Mouse (Mus musculus) hindbrain, embryonic 15.5 days (tissue): ENCODE data around the gene Pspn. TPM values are rescaled to one million over a fixed set of nuclear protein-coding genes. Genes with fewer than 3 reads are reported as not detected.

Experiments used
- ATAC-seq: fragments of 200-750 bp; cut with Nextera tagmentation; 2 replicates; pipeline ENCODE4 v1.8.0; 2017; ENCODE audit warnings: low read depth, moderate number of reproducible peaks, moderate TSS enrichment; ENCODE audit not compliant: low FRiP score
- H3K27ac ChIP-seq: fragments of 300-500 bp; sonication (generic); replicated peaks from 2 replicates; pipeline ENCODE4 v1.5.1; 2015; ENCODE audit warnings: mild to moderate bottlenecking, inconsistent platforms
- H3K27me3 ChIP-seq: fragments of 300-500 bp; sonication (generic); 2 replicates; pipeline ENCODE4 v1.6.1; 2015; ENCODE audit warnings: control low read depth, inconsistent platforms
- H3K36me3 ChIP-seq: fragments of 300-500 bp; sonication (generic); 2 replicates; pipeline ENCODE4 v1.6.1; 2015; ENCODE audit warnings: control low read depth, inconsistent platforms
- H3K4me1 ChIP-seq: fragments of 300-500 bp; sonication (generic); replicated peaks from 2 replicates; pipeline ENCODE4 v1.6.1; 2015; ENCODE audit warnings: control low read depth, inconsistent platforms
- H3K4me2 ChIP-seq: fragments of 300-500 bp; sonication (generic); 2 replicates; pipeline ENCODE4 v1.6.1; 2015; ENCODE audit warnings: moderate library complexity, mild to moderate bottlenecking, inconsistent platforms
- H3K4me3 ChIP-seq: fragments of 300-500 bp; sonication (generic); 2 replicates; pipeline ENCODE4 v1.5.1; 2015; ENCODE audit warnings: mild to moderate bottlenecking, inconsistent platforms
- H3K9ac ChIP-seq: fragments of 300-500 bp; sonication (generic); 2 replicates; pipeline ENCODE4 v1.6.1; 2015; ENCODE audit warnings: inconsistent platforms
- H3K9me3 ChIP-seq: fragments of 300-500 bp; sonication (generic); 2 replicates; pipeline ENCODE4 v1.6.1; 2016; ENCODE audit warnings: control low read depth, inconsistent platforms
- WGBS: fragments of 180-500 bp; shearing (Covaris S2); methylation state at CpG from one replicate; pipeline ENCODE4 v1.1.7; 2015; 5-methylcytosine and 5-hydroxymethylcytosine counted together
- polyA plus RNA-seq: library from polyadenylated mRNA; unstranded; fragments of >200 nt; fragmentation: Nextera tagmentation; extraction: Ambion mirVana; gene quantifications from 2 replicates; pipeline ENCODE4 v1.2.1, GENCODE M21; 2015

Pspn gene
- polyA plus RNA-seq, 1 experiment from 2014 or later: 0.61 TPM

DNA sequence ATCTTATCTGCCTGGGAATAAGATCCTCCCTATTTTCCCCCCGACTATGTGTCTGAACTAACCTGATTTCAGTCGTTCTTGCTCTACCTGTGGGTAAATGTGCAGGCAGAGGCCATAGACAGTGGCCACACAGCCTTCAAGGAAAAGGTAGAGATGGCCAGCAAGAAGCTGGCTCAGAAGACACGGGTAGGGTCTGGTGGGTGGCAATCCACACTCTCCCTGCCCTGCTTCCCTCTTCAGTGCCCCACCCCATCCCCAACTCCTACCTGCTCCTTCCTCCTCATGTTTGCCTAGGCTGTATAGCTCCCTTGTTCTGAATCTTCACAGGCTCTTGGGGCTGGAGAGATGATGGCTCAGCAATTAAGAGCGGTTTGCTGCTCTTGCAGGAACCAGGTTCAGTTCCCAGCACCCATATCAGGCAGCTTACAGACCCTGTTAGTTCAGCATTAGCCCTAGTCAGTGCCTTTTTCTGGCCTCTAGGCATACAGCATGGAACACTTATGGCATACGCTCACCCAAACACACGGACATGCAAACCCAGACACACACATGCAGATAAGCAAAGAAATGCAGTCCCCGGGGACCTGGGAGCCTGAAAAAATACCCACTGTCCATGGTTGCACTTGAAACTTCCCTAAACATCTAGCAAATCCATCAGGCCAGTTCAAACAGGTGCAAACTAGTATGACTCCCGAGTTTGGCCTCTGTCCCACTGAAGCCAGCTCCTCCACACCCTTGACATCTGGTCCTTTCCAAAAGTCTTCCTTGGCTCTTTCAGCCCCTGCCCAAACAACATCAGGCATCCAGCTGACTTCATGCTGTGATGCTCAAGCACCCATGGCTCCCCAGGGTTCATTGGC lies 23.1 kb downstream of the Pspn start:
- WGBS: 84% methylated on average over 8 of the region's 8 CpGs

GRCm38 (mm10) chr17:56975391-56975790 lies 24.4 kb downstream of the Pspn start:
- ATAC-seq: no peak

More for the DNA sequence above, 23.1 kb downstream of the Pspn start:
- ATAC-seq: no peak
- Histone ChIP-seq H3K4me2 (no peak overlapping the region), H3K9me3 (no peaks in the 10 kb centered on the region), H3K27me3 (no peaks in the 10 kb centered on the region), H3K27ac (no peak overlapping the region), H3K9ac (no peak overlapping the region), H3K36me3 (no peaks in the 10 kb centered on the region), H3K4me3 (no peak overlapping the region), H3K4me1 (no peaks in the 10 kb centered on the region)

DNA sequence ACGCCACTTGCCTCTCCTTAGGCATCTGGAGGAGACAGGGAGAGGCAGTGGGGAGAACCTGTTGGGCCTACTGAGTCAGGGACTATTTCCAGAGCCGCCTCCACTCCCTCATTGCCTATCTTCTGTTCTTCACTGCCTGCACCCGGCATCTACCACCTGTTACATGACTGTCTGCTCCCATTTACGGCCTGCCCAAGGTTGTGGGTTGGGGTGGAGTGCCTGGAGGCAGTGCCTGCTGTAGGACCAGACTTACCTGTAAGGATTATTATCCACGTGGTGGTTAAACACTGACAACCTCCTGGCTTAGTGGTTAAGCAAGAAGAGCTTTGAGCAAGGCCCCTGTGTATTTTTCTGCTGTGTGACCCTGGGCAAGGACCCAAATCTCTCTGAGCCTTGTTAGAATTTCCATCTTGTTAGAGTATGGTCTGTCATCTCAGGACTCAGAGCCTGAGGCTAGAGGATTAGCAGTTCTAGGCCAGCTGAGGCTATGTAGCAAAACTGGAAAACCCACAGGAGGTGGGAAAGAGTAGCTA lies 25.0 kb downstream of the Pspn start:
- H3K4me2 ChIP-seq: no peak overlapping the region
- no peaks in the 10 kb centered on the region for H3K36me3 ChIP-seq
- ATAC-seq: no peak
- H3K4me1 ChIP-seq: no peaks in the 10 kb centered on the region
- no peak overlapping the region for H3K27ac ChIP-seq
- no peaks in the 10 kb centered on the region for H3K27me3 ChIP-seq
- H3K9ac ChIP-seq: no peak overlapping the region
- H3K4me3 ChIP-seq: no peak overlapping the region
- H3K9me3 ChIP-seq: no peaks in the 10 kb centered on the region
- WGBS: 81% methylated on average over 5 of the region's 5 CpGs

More at GRCm38 (mm10) chr17:56975391-56975790, 24.4 kb downstream of the Pspn start:
- H3K36me3 ChIP-seq: no peaks in the 10 kb centered on the region
- H3K27ac ChIP-seq: no peak overlapping the region
- H3K9me3 ChIP-seq: no peaks in the 10 kb centered on the region
- no peaks in the 10 kb centered on the region for H3K27me3 ChIP-seq
- no peak overlapping the region for H3K4me3 ChIP-seq
- H3K4me1 ChIP-seq: no peaks in the 10 kb centered on the region
- WGBS: 76% methylated on average over 3 of the region's 3 CpGs
- no peak overlapping the region for H3K4me2 ChIP-seq
- no peak overlapping the region for H3K9ac ChIP-seq

DNA sequence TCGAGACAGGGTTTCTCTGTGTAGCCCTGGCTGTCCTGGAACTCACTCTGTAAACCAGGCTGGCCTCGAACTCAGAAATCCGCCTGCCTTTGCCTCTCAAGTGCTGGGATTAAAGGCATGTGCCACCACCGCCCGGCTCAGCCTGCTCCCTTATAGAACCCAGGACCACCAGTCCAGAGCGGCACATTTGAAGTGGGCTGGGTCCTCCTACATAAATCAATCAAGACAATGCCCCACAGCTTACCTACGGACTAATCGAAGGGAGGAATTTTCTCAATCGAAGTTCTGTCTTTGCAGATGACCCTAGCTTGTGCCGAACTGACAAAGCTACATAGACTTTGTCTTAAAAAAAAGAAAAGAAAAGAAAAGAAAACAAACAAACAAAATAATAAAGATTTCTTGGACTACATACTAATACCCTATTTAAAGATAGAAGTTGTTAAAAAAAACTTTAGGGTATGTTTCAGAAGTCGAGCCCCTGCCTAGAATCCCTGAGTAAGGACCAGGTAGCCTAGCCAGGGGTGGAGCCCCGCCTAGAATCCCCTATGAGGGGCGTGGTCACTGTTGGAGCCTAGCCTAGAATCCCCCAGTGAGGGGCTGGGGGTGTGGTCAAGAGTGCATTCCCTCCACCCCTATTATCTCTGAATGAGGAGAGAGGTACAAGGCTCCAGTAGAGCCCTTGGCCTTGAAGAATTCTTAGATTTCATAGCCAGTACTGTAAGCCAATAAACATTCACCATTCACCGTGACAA lies 25.7 kb downstream of the Pspn start:
- no peaks in the 10 kb centered on the region for H3K4me1 ChIP-seq
- no peak overlapping the region for H3K27ac ChIP-seq
- no peak overlapping the region for H3K9ac ChIP-seq
- H3K4me3 ChIP-seq: no peak overlapping the region
- no peaks in the 10 kb centered on the region for H3K36me3 ChIP-seq
- 66% methylated on average over 13 of the region's 14 CpGs for WGBS
- no peaks in the 10 kb centered on the region for H3K9me3 ChIP-seq
- ATAC-seq: no peak
- no peaks in the 10 kb centered on the region for H3K27me3 ChIP-seq
- no peak overlapping the region for H3K4me2 ChIP-seq

DNA sequence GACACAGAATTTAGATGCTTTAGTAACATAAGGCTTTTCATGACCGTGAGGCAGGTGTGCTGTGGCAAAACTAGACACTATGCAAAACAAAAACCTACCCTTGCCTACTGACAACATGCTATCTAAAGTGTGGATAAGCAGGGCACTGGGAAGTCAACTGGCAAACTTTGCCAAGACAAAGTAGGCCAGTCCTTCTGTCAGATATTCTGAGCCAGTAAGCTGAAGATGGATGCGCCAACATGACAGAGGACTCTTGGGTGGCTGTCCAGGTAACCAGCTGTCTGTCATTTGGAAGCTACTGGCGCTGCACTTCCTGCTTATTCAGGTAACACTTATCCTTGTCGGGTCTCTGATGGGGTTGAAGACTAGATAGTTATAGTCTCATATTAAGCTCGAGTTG lies 29.7 kb downstream of the Pspn start:
- no peak for ATAC-seq
- Histone ChIP-seq H3K4me2 (no peak overlapping the region), H3K27ac (no peak overlapping the region)

DNA sequence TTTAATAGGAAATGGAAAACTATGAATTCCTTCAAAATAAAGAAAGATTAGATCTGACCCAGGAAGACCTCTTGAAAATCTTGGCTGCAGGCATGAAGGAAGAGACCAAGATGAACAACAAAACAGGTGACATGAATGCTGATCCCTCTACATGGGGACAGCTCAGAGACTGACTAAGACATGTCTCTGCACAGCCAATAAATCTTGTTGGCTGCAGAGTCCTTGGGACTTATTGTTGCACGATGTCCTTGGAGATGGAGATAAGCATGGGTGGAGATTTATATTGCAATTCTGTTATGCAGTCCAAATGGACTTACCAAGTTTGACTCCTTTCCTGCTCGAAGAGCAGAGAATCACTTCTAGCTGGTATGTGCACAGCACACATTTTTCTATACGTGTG lies 30.5 kb downstream of the Pspn start:
- no peaks in the 10 kb centered on the region for H3K4me1 ChIP-seq
- H3K4me3 ChIP-seq: no peak overlapping the region
- H3K4me2 ChIP-seq: no peak overlapping the region
- no peak for ATAC-seq
- no peaks in the 10 kb centered on the region for H3K9me3 ChIP-seq
- no peaks in the 10 kb centered on the region for H3K27me3 ChIP-seq
- H3K9ac ChIP-seq: no peak overlapping the region
- WGBS: 76% methylated on average over 3 of the region's 3 CpGs
- no peak overlapping the region for H3K27ac ChIP-seq
- H3K36me3 ChIP-seq: no peaks in the 10 kb centered on the region

More for the DNA sequence above, 29.7 kb downstream of the Pspn start:
- H3K4me1 ChIP-seq: no peaks in the 10 kb centered on the region
- no peaks in the 10 kb centered on the region for H3K27me3 ChIP-seq
- H3K9ac ChIP-seq: no peak overlapping the region
- H3K4me3 ChIP-seq: no peak overlapping the region
- no peaks in the 10 kb centered on the region for H3K9me3 ChIP-seq
- WGBS: 71% methylated on average over 5 of the region's 5 CpGs
- no peaks in the 10 kb centered on the region for H3K36me3 ChIP-seq

GRCm38 (mm10) chr17:56963646-56964045 lies 36.2 kb downstream of the Pspn start:
- ATAC-seq: no peak
- H3K36me3 ChIP-seq: no peaks in the 10 kb centered on the region
- H3K9ac ChIP-seq: no peak overlapping the region
- WGBS: 82% methylated on average over 6 of the region's 6 CpGs
- no peaks in the 10 kb centered on the region for H3K4me1 ChIP-seq
- no peaks in the 10 kb centered on the region for H3K27me3 ChIP-seq
- H3K9me3 ChIP-seq: no peaks in the 10 kb centered on the region
- no peak overlapping the region for H3K4me3 ChIP-seq
- no peak overlapping the region for H3K4me2 ChIP-seq
- H3K27ac ChIP-seq: no peak overlapping the region

DNA sequence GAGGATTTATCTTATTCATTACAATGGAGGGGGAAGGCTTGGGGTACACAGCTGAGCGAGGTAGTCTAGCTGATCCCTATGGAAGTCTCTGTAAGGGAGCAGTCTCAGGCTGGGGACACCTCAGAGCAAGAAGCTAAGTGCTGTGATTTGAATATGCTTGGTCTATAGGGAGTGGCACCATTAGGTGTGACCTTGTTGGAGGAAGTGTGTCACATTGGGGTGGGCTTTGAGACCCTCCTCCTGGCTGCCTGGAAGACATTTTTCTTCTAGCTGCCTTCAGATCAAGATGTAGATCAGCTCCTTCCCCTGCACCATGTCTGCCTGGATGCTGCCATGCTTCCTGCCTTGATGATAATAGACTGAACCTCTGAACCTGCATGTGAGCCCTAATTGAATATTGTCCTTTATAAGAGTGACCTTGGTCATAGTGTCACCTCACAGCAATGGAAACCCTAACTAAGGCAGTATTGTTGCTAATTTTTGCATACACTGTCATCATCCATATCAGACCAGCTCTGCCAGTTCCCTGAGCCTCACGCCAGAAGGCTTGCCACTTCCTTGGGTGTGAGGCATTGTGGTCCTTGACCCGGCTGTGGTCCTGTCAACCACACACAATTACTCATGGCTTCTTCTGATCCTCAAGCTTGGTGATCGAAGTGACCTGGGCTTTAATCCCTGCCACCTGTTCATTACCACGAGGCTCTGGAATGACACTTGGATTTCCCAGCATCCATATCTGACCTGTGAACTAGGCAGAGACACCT lies 37.0 kb downstream of the Pspn start:
- H3K27ac ChIP-seq: no peak overlapping the region
- no peak overlapping the region for H3K4me2 ChIP-seq
- H3K9me3 ChIP-seq: no peaks in the 10 kb centered on the region
- no peak overlapping the region for H3K9ac ChIP-seq
- no peak overlapping the region for H3K4me3 ChIP-seq
- H3K27me3 ChIP-seq: no peaks in the 10 kb centered on the region
- H3K4me1 ChIP-seq: no peaks in the 10 kb centered on the region
- no peak for ATAC-seq
- no peaks in the 10 kb centered on the region for H3K36me3 ChIP-seq
- WGBS: 82% methylated on average over 5 of the region's 5 CpGs

- no peaks in the 10 kb centered on the region for H3K4me1 ChIP-seq
- H3K4me2 ChIP-seq: no peak overlapping the region
- H3K9me3 ChIP-seq: no peaks in the 10 kb centered on the region
- no peaks in the 10 kb centered on the region for H3K36me3 ChIP-seq
- H3K9ac ChIP-seq: no peak overlapping the region
- H3K4me3 ChIP-seq: no peak overlapping the region
- no peaks in the 10 kb centered on the region for H3K27me3 ChIP-seq
- ATAC-seq: no peak
- no peak overlapping the region for H3K27ac ChIP-seq
- 91% methylated on average over 4 of the region's 4 CpGs for WGBS
Observed at GRCm38 (mm10) chr17:56961880-56962279, 37.9 kb downstream of the Pspn start.

DNA sequence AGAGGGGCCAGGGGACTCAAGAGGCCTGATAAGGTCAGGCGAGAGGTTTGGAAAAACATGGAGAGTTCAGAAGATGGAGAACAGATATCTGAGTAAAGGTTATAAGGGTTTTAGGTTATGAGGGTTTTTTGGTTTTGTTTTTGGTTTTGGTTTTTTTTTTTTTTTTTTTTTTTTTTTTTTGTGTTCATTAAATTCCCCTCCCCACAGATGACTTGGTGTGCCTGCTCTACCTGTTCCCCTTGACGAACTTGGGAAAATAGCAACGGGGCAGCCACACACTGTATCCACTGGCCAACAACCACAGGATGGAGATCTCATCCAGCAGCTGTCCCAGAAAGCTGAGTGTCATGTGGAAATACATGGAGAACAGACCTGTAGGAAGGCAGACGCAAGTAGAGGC lies 41.2 kb downstream of the Pspn start:
- H3K9me3 ChIP-seq: no peaks in the 10 kb centered on the region
- no peaks in the 10 kb centered on the region for H3K27me3 ChIP-seq
- WGBS: 87% methylated on average over 4 of the region's 4 CpGs
- H3K9ac ChIP-seq: no peak overlapping the region
- ATAC-seq: no peak
- no peaks in the 10 kb centered on the region for H3K36me3 ChIP-seq
- H3K4me1 ChIP-seq: no peaks in the 10 kb centered on the region
- H3K4me3 ChIP-seq: no peak overlapping the region
- no peak overlapping the region for H3K27ac ChIP-seq
- no peak overlapping the region for H3K4me2 ChIP-seq

DNA sequence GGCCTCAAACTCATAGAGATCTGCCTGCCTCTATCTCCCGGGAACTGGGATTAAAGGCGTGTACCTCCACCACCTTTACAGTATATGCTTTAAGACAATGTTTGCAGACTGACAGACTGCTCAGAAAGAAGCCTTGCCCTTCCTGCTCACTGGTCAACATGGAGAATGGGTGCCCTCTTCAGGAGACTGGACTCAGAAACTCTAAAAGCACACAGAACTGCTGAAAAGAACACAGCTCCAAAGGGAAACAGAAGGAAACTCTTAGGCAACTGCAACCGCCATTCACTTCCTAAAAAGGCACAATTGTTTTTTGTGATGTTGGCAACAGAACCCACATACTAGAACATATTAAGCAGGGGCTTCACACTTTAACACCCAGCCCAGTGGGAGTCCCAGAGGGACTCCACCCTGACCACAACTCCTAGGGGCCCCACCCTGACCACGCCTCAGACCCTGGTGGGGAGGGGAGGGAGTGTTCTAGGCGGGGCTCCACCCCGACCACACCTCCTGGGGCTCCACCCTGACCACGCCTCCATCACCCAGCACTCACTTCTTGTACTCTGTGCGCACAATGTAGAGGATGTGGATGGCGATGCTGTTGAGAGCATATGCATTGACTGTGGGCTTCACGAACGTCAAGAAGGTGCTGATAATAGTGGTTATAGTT lies 41.9 kb downstream of the Pspn start:
- Histone ChIP-seq H3K4me3 (no peak overlapping the region), H3K27me3 (no peaks in the 10 kb centered on the region), H3K4me2 (no peak overlapping the region), H3K36me3 (no peaks in the 10 kb centered on the region), H3K4me1 (no peaks in the 10 kb centered on the region), H3K9me3 (no peaks in the 10 kb centered on the region), H3K27ac (no peak overlapping the region), H3K9ac (no peak overlapping the region)
- ATAC-seq: peak; percentile 27; the same call in 1 of the 2 replicates
- WGBS: 32% methylated on average over 11 of the region's 11 CpGs
